Mouse (Mus musculus) Muller cell, postnatal 12 days (primary cell): ENCODE results near the gene Hnrnpul1.
A peak's percentile ranks its signal among the peaks of the same experiment; 100 is the strongest.
"Not testable (repeated sequence)": the region's sequence is repeated elsewhere in the genome, so short reads cannot be mapped to it uniquely, and the experiment has no call there.

Experiments
- DNase-seq: peaks from one replicate; pipeline ENCODE4 v3.0.0-alpha.2; 2015; ENCODE audit errors: inconsistent ontology term

Hnrnpul1 gene

DNA sequence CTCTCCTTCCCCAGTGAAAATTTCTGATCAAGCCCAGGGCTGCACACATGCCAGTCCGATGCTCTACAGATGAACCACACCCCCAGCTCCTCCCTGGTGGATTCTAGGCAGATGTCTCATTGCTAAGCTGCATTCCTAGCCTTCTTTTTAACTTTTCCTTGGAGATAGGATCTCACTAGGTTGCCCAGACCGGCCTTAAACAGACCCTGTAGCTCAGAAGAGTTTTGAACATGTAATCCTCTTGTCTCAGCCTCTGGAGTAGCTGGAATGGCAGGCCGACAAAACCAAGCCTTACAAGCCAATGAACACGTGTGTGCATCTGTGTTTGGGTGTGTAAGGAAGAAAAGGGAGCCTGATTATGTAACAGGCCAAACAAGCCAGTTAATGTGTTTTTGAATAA lies 26.2 kb upstream of the Hnrnpul1 start:
- peak; percentile 67 for DNase-seq

DNA sequence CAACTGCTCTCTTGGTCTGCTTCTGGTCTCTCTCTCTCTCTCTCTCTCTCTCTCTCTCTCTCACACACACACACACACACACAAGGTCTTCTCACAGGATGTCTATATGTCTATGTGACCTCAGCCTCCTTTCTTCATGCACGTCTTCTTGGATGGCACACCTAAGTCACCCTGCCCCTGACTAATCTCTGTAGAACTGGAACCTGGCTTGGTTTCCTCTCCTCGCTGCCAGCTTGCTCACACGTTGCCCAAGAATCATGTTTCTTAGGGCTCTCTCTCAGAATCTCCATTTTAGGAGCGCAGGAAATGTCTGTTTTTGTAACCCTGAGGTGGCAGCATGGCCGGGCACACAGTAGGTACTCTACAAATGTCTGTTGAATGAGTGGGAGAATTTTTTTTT lies 25.5 kb upstream of the Hnrnpul1 start:
- no peak for DNase-seq

DNA sequence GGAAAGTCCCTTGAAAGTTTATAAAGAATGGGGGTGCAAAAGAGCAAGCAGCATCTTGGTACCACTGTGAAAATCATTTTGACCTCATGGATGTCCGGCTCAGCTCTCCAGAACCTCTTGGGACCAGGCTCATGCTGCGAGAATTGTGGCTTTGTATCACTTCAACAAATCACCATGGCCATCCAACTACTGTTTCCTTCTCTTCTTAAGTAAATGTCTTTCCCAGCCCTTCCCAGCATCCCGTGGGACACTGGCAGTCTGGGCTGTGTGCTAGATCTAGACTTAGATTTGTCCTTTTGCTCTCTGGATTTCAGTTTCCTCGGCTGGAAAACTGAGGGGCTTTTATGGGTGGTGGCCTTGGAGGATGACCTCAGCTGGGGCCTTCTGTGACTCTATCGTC lies 13.7 kb upstream of the Hnrnpul1 start:
- no peak for DNase-seq

DNA sequence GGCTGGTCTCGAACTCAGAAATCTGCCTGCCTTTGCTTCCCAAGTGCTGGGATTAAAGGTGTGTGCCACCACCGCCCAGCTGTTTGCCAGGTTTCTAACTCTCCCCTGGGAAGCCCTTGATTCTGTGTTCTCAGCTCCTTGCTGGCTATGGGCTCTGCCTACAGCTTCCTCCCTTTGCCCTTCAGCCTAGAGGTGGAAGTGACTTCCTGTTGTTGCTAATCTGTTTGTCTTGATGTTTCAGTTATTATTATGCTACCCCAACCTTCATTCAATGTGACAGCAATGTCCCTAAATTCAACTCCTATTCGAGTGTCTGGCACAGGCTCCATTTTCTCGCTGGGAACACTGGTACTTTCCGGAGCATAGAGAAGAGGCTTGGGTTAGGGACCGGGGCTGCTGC lies 11.6 kb upstream of the Hnrnpul1 start:
- no peak for DNase-seq

DNA sequence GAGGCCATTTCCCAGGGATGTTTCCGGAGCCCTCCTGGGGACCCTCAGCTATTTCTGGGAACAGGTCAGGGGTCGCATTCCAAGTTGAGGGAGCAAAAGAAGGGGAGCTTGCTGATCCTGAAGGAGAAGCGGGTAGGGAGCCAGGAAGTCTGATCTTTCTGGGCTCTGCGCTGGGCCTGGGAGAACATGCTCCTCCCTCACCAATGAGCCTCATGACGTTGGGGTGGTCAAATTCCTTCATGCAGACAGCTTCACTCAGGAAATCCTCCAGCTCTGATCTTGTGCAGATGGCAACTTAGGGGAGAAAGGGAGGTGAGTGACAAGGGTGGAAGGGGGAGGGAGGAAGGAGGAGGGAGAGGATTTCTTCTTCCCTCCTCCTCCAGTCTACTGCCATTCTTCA lies 9.7 kb upstream of the Hnrnpul1 start:
- DNase-seq: no peak

DNA sequence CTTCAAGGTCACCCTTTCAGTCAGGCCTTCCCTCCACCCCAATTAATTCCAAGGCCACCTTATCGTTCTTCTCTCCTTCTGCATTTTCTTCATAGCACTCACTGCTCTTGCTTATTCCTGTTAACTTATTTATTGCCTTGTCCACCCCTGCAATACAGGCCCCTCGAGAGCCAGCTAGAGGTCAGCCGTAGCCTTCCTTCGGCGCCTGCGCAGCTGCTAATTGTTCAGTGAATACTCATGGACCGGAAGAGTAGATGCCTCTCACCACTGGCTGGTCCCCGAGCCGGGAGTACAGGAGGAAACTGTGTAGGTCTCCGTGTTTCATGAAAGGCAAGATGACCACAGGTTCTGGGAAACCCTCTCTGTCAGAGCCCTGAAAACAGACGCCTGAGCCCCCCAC lies 9.1 kb upstream of the Hnrnpul1 start:
- no peak for DNase-seq

DNA sequence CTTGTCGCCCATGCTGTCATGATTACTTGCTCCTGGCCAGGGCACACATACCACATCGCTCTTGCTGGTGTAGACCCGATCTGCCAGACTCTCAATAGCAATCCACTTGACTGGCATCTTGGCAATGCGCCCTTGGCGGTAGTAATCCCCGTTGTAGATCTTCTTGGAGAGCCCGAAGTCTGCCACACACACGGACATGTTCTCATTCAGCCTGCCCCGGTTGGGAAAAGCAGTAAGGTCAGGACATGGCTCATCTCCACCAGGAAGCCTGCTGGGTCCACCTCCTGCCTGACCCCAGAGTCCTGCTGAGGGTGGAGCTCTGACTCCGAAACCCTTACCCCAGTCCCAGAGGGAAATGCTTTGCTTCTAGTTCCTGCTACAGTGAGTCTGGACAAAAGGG lies 6.8 kb upstream of the Hnrnpul1 start:
- DNase-seq: peak; percentile 29

DNA sequence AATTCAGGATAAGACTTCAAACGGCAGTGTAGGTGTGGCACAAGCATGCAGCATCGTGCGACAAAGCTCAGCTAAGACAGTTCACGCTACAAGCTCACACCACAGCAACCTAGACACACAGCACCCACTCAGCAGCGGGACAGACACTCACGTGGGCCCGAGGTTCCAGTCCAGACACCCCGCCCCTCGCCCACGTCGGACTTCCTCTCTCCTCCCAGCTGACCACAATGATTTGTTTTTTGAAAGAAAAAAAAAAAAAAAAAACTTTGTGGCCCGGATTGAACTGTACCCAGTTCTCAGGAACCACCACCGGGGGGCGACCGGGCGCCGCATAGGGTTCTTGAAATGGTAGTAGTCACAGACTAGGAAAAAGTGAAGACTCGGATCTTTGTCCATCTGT lies 1.5 kb upstream of the Hnrnpul1 start:
- peak; percentile 98 for DNase-seq

DNA sequence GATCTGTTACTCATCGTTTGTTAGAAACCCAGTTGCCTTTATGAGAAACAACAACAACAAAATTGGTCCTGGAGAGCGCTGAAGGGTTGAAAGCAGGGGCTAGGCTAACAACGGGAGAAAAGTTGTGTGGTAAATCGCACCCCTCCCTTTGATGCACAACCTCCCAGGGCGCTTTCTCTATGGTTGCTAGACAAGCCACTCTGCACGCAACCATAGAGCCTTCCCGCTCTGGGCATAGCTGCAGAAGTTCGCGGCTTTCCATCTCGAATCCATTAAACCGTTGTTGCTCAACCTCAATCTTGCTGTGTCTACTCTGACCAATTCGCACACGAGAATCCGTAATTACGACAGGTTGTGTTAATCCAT lies 894 bp upstream of the Hnrnpul1 start:
- no peak for DNase-seq

DNA sequence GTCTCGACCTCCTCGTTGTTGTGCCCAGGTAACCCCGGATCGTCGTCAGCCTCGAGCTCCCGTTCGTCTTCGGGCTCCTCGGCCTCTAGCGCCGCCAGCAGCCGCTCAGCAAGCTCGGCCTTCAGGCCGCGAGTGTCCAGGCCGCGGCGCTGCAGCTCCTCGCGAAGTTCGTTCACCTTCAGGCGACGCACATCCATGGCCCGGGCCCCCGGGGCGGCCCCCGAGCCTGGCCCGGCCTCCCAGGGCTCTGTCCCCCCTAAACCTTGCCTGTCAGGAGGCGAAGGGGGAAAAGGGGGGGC lies 169 bp downstream of the Hnrnpul1 start:
- DNase-seq: no peak

DNA sequence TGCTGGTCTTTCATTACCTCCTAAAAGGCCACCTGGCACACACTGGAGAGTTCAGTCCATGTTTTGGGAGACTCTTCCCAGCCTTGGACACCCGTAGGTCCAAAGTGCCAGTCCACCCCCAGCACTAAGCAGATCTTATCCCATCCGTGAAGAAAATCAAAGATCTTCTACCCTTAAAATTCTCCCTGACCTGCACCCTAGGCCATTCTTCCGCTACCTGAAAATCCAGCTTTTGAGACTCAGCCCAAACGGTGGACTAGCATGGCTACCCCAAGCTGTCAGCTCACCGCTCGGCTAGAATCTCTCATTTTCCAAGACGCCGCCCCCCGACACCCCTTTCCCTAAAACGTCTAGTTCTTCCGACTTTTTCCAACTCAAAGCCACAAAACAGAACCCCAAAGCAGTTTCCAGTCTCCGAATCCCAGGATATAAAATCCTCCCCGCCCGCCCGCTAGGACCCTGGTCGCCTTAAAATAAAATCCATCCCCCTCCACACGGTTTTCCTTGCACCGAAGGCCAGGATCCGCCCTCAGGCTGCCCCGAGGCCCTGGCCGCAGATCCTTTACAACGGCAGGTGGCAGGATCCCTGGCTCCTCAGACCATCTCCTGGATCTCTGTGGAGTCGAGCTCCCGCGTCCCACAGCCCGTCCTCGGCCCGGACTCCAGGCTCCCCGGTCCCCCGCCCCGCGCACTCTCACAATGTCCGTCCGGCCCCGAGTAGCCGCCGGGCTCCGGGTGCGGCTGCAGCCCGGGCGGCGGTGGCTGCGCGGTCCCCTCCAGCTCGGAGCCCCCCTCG lies 716 bp downstream of the Hnrnpul1 start:
- no peak for DNase-seq

DNA sequence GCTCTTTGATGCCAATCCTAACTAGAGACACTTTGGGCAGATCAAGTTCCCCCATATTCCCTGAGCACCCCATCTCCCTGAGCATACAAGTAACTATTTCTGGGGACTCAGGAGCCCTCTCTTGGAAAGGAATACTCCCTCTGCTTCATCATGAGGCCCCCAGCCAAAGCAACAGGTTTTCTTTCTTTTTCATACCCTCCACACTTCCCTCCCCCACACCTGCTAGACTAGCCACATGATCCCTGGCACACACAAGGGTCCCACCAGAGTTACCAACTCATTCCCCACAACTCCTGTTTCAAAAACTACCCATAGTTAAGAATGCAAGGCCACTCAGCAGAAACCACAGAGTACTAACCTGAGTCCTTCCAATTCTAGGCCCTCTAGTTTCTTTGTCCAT lies 1.5 kb downstream of the Hnrnpul1 start:
- DNase-seq: no peak

DNA sequence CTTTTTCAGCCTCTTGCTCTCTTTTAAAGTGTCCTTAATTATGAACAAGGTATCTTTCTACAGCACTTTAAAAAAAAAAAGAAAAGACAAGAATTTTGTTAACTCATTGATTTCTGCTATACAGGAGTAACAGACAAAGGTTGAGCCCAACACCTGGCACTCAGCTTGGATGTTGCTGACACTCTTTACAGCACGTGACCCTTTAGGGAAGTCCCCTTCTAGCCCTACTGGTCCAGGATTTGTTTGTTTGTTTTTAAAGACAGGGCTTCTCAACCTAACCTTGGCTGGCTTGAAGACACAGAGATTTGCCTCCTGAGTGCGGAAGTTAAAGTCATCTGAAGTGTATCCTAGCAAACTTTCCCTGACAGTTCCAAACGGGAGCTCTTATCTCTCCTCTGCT lies 7.7 kb downstream of the Hnrnpul1 start:
- DNase-seq: no peak

DNA sequence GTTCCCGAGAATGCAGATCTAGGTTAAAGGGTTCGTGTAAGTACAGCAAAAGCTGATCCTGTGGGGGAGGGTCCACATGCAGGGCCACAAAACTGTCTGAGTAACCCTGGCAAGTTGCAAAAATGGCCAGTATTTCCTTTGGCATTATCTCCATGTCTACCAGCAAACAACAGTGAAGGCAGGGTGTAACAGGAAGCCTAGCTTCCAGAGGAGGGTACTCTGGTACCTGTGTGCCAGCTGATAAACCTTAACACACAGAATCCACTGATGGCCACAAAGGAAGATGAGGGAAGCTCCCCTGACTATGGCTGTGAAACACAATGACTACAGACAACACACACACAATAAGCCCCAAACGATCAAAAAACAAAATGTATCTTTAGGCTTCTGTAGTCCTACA lies 16.3 kb downstream of the Hnrnpul1 start:
- DNase-seq: no peak

DNA sequence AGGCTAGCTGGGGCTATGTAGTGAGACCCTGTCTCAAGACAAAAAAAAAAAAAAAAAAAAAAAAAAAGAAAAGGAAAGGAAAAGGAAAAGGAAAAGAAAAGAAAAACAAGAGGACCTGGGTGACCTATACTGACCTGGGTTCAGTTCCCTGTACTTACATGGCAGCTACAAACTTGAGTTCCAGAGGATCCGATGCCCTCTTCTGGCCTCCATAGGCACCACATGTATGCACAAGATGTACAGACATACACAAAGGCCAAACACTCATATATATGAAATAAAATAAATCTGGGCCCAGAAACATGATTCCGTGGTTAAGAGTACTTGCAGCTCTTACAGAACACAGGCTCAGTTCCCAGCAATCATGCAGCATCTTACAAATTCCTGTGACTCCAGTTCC lies 17.6 kb downstream of the Hnrnpul1 start:
- no peak for DNase-seq

DNA sequence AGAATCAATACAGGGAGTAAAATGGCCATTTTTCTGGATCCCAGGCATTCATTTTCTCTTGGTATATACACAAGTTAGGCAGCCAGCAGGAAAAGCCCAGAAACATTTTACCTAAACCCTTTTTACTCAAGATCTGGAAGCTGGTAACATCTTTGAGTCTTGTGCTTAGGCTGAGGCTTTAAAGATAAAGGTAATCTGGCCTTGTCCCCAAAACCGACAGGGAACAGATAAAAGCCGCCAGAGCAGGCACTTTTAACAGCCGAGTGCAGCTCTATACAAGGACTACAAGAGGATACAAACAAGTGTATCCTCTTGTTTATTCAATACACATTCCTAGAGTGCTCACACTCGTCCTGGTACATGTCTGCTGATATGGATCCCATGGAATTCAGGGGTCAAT lies 19.6 kb downstream of the Hnrnpul1 start:
- DNase-seq: no peak

DNA sequence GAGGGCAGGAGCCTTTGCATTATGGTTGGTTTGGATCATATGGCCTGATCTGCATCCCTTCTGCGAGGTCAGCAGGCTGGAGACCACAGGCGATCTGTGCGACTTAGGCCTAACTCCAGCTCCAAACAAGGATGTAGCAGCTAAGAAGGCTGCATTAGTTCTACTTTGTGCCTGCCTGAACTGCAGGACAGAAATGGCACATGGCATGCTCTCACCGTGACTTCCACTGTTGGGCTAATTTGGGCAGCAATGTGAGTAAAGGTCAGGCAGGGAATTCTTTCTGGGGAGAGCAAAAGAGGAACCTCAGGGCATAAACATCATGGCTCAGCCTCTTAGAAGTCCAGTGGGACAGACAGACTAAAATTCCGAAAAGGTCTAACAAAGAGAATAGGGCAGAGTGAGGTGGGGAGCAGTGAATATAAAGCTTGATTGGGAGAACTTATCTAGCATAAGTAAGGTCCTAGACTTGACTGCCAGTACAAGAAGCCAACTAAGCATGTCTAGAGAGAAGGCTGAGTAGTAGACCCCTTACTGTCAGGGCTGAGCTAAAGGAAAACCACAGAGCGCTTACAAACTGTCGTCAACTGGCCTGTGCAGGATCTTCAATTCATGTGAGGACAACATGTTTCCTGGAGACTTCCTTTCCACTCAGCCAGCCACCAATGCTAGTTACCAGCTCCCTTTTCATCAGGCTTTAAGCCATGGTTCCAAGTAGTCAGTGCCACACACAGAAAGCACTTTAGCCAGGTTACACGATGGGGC lies 23.1 kb downstream of the Hnrnpul1 start:
- DNase-seq: no peak

DNA sequence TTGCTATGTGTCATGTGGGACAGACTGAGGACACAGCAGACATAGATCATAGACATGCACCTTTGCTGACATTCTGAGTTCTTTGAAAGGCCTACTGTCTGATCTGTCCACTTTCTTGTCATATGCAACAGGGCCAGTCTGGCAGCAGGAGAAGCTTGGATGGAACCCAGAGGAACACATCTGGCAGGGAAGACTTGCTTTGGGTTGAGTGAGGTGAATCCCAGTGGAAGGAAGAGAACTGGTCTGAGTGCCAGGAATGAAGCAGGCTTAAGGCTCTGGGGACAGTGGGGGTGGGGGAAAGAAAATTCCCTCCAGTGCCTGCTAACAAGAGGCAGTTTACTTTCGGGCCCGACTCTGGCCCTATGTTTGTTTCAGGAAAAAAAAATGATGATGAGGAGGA lies 24.7 kb downstream of the Hnrnpul1 start:
- DNase-seq: no peak

DNA sequence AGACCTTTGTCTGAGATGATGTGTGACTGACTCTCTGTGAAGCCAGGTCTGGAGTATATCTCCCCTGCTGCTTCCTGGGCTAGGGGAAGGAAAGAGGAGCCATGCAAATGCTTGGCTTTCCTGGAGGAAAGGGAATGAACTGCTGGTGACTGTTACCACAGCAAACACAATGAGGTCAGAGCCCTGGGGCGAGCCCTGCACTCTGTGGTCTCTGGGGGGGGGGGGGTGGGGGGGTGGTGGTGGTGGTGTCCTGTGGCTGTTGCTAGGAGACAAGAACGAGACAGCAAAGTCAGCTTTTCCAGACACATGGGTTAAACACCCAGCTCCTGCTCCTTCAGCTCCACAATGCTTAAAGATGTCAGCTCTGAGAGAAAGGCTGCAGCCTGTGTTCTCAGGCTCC lies 25.2 kb downstream of the Hnrnpul1 start:
- DNase-seq: peak; percentile 58

DNA sequence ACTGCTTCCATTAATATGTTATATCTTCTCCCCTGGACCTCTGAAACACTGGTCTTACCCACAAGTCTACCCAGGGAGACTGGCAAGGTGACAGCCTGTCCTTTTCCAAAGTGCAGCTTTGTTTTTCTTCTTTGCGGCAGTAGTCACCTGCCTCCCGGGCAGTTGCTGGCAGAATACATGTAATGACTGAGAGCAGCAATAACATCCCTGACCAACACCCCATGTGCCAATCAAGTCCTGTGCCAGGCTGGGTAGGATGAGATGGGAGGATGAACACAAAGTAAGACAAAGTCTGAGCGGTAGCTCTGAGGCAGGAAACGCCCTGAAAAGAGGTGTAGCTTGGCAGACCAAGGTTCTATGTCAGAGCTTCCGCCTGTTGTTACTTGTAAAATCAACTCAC lies 26.8 kb downstream of the Hnrnpul1 start:
- DNase-seq: no peak

DNA sequence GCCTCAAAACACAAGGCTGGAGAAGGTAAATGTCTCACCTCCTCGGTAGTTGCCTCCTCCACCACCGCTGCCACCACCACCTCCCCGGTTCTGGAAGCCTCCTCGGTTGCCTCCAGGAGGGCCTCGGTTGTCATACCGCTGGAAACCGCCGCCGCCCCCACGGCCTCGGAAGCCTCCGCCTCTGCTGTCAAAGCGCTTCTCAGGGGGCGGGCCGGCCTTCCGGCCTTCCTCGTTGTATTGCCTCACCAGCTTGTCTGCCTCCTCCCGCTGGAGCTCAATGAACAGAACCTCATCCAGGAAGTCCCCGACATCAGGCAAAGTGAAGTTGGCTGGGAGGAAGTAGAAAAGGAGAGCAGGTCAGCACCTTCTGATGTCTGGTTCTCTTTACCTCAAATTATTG lies 28.7 kb downstream of the Hnrnpul1 start:
- DNase-seq: no peak

DNA sequence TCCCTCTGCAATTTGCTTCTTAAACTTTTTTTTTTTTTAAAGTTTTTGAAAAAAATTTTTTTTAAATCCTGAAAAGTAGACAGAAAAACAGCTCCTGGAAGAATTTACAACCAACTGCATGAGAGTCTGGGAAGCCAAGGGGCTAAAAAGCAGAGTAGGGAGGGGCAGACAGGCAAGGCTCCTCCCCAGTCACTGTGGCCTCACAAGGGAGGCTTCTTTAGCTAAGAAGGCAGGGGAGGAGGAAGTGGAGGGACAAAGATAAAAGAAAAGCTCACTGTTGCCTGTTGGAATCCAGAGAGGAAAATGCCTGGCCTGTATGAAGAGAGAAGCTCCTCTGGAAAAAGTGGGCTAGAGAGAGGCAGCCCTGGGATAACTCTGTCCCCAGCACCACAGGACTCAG lies 32.8 kb downstream of the Hnrnpul1 start:
- DNase-seq: not testable (repeated sequence)

DNA sequence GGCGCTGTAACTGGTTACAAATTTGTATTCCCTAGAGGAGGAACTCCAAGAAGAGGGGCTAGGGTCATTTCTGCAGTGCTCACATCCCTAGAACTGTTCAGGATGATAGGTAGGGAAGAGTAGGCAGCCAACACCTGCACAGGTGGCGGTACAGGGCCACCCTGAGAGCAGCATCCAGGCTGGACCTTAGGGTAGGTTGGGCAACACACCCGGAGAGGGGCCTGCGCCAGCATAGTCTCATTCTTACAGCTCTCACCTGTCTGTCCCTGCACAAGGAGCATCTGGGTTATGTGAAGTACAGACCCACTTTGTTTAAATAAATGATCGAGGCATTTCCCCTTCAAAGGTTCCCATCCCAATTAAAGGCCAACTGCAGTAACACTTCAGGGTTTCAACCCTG lies 33.8 kb downstream of the Hnrnpul1 start:
- DNase-seq: no peak
